Mouse (Mus musculus): Measurements from ENCODE around the gene Sdc1.
A peak's percentile ranks its signal among the peaks of the same experiment; 100 is the strongest.

Sdc1 gene

GRCm38 (mm10) chr12:8781681-8782378 lies 10.7 kb downstream of the Sdc1 start:
- peak; percentile 74 to 77 for DNase-seq (ENCODE audit: low spot score in 2 of 2)

DNA sequence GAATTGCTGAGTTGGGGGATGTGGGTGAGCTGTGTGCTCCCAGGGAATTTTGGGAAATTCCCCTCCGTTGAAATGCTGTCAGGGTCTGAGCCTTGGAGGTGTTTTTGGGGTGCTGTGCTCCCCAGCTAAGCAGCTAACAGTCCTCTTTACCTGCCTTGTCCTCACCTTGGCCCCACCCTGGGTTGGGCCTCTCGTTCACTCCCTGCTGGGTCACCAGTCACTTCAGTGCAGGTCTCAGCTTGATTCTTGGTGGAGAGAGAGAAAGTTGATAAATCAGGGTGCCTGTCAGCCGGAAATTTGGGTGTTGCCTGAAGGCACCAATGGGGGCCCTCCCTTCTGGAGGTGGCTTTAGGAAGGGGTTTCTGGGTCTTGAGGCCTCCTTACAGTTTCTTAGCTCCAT lies 11.4 kb downstream of the Sdc1 start:
- DNase-seq (ENCODE audit: low spot score in 2 of 2), result no peak

DNA sequence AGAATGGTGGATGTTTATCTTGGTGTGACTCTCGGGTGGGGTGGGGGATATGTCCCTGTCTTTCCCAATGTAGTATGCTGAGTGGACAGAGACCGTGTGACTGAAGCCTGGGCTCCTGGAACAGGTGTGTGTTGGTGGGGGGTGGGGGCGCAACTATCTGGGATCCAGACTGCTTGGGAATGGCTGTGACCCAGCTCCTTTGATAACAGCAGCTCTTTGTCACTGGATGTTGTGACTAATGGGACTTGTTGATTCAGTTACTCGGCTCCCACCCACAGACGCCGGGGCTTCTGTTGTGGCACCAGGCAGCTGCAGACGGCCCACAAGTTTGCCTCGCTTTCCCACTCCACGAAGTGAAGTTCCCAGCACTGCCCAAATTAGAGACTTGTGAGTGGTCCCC lies 13.1 kb downstream of the Sdc1 start:
- no peak for DNase-seq (ENCODE audit: low spot score in 2 of 2)

DNA sequence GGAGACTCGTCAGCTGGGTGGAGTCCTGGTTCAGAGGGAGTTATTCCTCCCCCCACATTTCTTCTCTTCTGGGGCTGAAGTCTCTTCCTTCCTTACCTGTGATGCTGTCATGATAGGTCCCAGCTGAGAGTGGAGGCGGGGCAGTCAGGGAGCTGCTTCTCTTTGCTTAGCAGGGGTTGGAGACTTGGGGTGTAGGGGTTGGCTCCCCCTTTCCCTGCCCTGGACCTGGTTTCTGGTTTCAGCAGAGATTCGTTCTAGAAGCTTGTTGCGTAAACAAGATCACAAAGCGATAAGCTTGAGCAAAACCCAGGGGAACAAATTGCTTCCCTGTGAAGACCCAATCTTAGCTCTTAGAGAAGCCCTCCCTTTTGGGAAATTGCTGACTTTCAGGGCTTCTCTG lies 15.4 kb downstream of the Sdc1 start:
- DNase-seq (ENCODE audit: low spot score in 2 of 2), result no peak

DNA sequence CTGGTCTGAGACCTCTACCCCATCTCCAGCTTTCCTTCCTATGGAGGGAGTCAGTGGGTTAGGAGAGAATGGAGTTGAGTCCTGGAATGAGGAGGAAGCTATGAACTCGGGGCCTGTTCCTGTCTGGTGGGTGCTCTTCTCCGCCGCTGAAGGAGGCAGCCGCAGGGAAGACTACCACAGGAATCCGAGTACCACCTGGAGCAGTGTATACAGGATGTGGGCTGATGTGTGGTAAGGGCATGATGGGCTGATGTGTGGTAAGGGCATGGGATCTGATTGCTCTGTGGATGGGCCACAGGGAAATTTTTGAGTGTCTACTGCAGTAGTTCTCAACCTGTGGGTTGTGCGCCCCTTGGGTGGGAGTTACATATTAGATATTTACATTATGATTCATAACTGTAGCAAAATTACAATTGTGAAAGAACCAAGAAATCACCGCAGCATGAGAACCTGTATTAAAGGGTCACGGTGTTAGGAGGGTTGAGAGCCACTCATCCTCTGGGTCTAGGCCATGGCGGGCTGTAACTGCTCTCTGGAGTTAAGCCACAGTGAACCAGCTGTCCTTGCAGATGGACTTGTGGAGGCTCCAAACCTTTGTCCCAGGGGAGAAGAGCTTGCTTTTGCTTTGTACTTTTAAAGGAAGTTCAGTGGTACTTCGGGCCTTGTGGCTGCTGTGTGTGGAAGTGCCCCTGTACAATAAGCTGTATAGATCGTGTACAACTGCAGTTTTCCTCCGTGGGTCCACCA lies 16.0 kb downstream of the Sdc1 start:
- DNase-seq (ENCODE audit: low spot score in 2 of 2), result peak; percentile 20 to 49

DNA sequence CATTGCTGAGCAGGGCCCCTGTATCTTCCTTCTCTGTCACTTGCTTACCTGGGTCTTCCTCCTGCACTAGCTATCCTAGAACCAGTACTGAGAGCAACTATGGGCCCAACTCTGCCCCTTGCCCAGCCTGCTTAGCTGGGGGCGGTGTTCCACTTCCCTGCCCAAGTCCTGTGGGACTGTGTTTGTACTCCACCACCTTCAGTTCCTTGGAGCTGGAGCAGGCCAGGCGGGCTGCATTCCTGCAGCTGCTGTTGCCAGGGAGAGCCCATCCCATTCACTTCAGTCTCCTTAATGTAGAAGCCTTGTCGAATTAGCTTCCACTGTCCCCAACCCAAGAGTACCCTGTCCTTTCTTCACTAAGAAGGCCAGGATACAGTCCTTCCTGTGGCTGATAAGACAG lies 17.3 kb downstream of the Sdc1 start:
- no peak for DNase-seq (ENCODE audit: low spot score in 2 of 2)

GRCm38 (mm10) chr12:8790615-8791014 lies 19.5 kb downstream of the Sdc1 start:
- no peak for DNase-seq (ENCODE audit: low spot score in 2 of 2)

- DNase-seq (ENCODE audit: low spot score in 2 of 2), result no peak
Observed at GRCm38 (mm10) chr12:8793410-8794051, 22.4 kb downstream of the Sdc1 start.

- no peak for DNase-seq (ENCODE audit: low spot score in 2 of 2)
Observed at GRCm38 (mm10) chr12:8797936-8798335, 26.8 kb downstream of the Sdc1 start.

DNA sequence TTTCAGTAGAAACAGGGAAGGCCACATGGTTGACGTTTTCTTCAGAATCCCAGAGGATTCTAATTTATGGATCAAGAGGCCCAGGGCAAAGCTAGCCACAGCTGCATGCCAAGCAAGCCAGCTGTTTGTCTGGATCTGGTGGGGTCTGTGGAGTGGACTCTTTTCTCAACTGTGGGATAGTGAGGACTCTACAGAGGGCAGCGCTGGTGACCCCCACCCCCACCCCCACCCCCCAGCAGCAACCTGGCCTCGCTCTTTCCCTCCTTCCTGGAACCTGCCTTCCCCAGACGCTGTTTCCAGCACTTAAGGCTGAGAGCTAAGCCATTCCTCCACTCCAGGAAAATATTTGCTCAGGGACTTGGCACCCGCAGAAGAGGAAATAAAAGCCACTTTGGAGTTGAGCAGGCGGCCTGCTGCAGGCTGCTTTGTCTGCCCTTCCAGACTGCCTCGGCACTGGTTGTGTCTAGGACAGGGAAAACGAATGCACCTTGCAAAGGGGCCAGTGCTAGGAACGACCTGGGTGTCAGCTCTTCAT lies 27.4 kb downstream of the Sdc1 start:
- peak in 1 of 2 experiments; percentile 9 for DNase-seq (ENCODE audit: low spot score in 2 of 2)

DNA sequence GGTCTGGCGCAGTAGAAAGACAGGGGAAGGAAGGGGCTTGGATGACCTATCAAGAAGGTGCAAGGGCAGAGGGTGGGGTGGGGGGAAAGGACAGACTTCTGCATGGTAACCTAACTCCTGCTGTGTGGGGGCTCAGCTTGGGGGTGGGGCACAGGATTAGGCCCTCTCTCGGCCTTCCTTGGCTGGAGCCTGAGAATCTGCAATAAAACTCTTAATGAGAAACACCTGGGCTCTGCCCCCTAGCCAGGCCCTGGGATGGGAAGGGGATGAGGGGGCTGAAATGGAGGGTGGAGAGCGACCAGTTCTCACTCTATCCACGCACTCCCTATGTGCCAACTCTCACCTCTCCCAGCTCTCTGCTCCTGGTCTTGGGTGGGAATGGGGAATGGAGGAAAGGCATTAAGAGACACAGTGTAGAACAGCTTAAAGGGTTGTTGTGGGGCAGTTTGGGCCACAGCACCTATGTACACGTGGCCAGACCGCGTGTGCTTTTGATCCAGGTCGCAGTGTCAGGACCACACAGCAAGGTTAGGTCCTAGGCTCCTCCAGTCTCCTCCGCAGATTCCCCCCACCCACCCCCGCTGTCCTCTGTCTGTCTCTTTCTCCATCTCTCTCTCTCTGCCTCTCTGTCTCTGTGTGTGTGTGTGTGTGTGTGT lies 32.4 kb downstream of the Sdc1 start:
- DNase-seq (ENCODE audit: low spot score in 2 of 2), result no peak

GRCm38 (mm10) chr12:8804077-8804456 lies 32.9 kb downstream of the Sdc1 start:
- no peak for DNase-seq (ENCODE audit: low spot score in 2 of 2)

DNA sequence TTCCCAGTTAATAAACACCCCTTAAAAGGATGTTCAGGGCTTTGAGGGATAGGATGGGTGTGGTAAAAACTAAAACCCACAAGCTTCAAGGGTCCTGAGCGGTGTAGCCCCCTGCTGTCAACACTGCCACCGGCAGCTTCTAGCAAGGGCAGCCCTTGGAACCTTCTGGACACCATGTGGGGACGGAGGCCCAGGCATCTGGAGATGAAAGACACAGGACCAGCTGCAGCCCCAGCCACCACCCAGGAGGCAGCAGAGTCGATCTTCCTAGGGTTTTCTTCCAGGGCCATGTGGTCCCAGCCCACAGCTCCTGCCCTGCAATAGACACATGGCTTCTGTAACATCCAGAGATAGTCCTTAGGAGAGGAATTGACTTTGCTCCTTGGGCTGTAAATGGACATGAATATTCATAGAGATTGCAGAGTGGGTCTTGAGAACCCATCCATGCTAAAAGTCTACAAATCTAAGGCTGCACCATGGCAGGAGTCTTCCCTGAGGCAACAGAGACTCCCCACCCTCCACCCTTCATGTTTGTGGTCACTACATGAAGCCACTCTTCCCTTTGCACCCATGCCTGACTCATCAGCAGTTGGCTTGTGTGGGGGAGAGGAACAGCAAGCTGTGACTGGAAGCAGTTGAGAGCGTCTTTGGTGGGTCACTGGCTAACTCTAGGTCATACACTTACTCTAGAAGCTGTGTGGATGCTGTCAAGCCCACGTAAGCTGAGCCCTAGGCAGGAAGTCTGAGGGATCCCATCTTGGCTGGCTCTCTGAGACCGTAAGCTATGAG lies 34.0 kb downstream of the Sdc1 start:
- DNase-seq (ENCODE audit: low spot score in 2 of 2), result no peak

DNA sequence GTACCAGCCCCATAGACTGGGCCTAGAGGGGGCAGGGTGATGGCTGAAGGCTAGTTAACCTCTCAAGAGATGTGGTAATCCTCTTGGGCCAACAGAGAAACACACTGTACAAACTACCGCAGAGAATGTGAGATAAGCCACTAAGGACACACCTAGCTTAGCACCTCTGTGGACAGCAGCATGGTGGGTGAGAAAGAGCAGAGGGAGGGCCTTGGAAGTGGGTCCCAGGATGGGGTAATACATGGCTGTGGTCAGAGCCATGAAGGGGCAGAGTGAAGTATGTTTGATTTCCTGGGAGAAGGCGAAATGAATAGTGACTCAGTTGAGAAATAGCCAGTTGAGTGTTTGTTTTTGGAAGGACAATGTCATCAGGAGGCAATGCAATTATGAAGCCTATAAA lies 38.0 kb downstream of the Sdc1 start:
- no peak for DNase-seq (ENCODE audit: low spot score in 2 of 2)

- DNase-seq (ENCODE audit: low spot score in 2 of 2), result no peak
Observed at GRCm38 (mm10) chr12:8809626-8810025, 38.5 kb downstream of the Sdc1 start.

DNA sequence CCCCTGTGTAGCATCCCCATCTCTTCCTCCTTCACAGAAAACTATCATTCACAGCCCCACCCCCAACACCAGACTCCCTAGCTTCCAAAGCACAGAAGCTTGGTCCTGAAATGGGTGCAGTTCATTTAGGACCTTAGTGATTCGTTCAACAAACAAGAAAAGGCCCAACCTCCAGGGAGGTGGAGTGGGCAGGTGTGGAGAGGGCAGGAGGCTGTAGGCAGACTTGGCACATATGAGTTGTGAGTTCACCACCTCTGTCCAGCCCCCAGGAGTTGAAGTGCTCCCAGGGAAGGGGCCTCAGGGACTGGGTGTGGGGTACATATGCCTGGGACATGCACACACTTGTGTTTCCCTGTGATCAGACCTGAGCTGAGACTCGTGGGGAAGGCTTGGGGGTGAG lies 39.8 kb downstream of the Sdc1 start:
- DNase-seq (ENCODE audit: low spot score in 2 of 2), result no peak

- peak; percentile 19 to 28 for DNase-seq (ENCODE audit: low spot score in 2 of 2)
Observed at GRCm38 (mm10) chr12:8811441-8811871, 40.3 kb downstream of the Sdc1 start.

DNA sequence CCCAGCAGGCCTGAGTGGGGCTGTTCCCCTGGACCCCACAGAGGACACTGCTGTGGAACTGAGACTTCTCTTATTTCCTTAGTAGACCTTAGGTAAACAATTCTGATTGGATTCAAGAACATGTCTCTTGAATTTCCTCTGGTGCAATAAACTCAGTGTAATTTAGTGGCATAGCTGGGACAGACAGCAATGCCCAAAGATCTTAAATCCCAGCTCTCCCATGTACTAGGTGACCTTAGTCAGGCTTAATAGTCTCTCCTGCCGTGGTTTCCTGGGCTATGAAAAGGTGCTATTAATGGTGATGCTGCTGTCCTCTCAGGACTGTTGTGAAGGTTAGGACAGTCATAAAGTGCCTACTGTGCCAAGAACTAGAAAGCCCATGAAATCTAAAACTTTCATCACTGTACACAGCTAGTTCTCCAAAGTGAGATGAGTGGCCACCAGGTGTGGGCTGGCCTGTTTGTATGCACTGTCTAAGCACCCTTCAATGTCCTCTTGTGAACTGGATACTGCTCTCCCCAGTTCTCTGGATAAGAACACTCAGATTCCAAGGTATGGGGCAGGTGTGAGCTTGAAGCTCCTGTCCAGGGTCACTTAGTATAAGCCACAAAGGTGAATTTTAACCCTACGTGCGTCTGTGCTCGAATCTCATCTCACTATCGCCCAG lies 40.9 kb downstream of the Sdc1 start:
- DNase-seq (ENCODE audit: low spot score in 2 of 2), result no peak

- DNase-seq (ENCODE audit: low spot score in 2 of 2), result peak; percentile 60 to 66
Observed at GRCm38 (mm10) chr12:8817467-8818232, 46.5 kb downstream of the Sdc1 start.

- DNase-seq (ENCODE audit: low spot score in 2 of 2), result no peak
Observed at GRCm38 (mm10) chr12:8818233-8818672, 47.1 kb downstream of the Sdc1 start.

Measured in heart, adult 9 months (tissue).